Mouse (Mus musculus): ENCODE results near the gene Pdzd2.
A peak's percentile ranks its signal among the peaks of the same experiment; 100 is the strongest.

Gene Pdzd2

GRCm38 (mm10) chr15:12732613-12733012 lies 7.1 kb downstream of the Pdzd2 start:
- no peak for DNase-seq (ENCODE audit: low read depth, low spot score)

DNA sequence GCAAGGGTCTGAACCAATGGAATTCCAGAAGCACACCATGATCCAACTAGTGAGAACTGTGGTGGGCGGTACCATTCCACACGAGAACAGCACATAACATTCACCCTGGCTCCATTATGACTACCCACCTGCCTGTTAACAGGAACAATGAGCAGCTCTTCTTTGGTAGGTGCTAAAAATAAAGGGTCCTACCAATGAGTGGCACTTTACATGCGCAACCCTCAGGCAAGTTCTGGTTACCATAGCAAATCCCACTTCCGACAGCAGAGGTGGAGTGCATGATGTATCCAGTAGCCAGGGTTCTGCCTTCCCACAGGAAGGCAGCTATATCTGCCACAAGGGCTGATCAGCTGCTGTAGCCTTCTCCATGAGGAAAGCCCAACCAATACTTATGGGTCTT lies 11.3 kb downstream of the Pdzd2 start:
- DNase-seq (ENCODE audit: low read depth, low spot score), result peak; percentile 28

- DNase-seq (ENCODE audit: low read depth, low spot score), result no peak
These were observed 14.5 kb downstream of the Pdzd2 start for GRCm38 (mm10) chr15:12725256-12725655.

DNA sequence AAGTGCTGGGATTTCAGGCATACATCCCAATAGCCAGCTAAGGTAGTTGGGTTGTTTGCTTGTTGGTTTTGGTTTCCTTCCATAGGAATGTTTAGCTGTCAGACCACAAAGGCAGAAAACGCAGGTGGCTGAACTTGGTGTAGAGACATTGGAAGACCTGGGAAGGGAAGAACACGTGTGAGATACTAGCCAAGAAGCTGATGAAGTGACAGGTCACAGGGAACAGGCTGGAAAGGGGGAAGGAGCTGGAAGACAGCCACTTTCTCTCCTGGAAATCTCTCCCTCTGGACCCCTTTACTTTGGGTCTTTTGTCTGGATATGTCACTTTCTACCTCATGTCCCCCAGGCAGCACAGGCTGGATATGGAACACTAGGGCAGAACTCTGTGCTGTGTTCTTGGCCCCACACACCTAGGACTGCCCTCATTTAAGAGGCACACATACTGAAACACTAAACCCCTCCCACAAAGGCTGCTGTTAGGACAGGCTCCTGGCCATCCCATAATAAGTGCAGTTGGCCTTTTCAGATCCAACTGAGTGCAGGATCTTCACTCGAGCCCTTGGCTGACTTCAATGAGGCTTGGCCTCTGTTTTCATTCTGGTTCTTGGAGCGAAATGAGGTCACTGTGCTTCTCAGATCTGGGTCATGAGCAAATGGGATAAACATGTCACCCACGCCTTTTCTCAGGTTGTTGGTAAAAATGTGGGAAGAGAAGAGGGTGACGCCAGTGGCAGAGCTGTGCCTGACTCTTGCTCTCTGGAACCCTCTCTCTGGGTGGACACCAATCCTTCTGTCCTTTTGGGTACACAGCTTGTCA lies 17.8 kb downstream of the Pdzd2 start:
- no peak for DNase-seq (ENCODE audit: low read depth, low spot score)

DNA sequence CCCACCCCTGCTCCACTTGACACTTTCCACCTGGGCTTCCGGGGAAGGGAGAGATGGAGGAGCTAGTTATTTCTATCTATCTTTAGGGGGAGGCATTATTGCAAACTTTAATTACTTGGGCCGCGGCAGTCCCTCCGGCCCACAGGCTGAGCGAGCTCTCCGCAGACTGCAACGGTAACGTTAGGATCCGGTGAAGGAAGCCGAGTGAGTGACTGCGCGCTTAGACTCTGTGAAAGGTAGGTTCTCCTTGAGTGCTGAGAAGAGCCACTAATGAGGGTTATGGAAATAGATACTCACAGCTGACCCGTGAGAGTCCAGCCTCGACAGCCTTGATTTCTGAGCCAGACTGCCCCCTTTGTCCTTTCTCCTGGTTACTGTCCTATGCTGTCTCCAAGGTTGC lies 20.9 kb downstream of the Pdzd2 start:
- no peak for DNase-seq (ENCODE audit: low read depth, low spot score)

GRCm38 (mm10) chr15:12717410-12717809 lies 22.3 kb downstream of the Pdzd2 start:
- peak; percentile 36 for DNase-seq (ENCODE audit: low read depth, low spot score)

- no peak for DNase-seq (ENCODE audit: low read depth, low spot score)
These were observed 22.8 kb downstream of the Pdzd2 start for GRCm38 (mm10) chr15:12716881-12717280.

- no peak for DNase-seq (ENCODE audit: low read depth, low spot score)
These were observed 25.4 kb downstream of the Pdzd2 start for GRCm38 (mm10) chr15:12714322-12714721.

GRCm38 (mm10) chr15:12713216-12713615 lies 26.5 kb downstream of the Pdzd2 start:
- peak; percentile 90 for DNase-seq (ENCODE audit: low read depth, low spot score)

- DNase-seq (ENCODE audit: low read depth, low spot score), result no peak
These were observed 29.7 kb downstream of the Pdzd2 start for GRCm38 (mm10) chr15:12710036-12710435.

GRCm38 (mm10) chr15:12708297-12708696 lies 31.4 kb downstream of the Pdzd2 start:
- peak; percentile 70 for DNase-seq (ENCODE audit: low read depth, low spot score)

- DNase-seq (ENCODE audit: low read depth, low spot score), result no peak
These were observed 32.8 kb downstream of the Pdzd2 start for GRCm38 (mm10) chr15:12706902-12707301.

GRCm38 (mm10) chr15:12700367-12700766 lies 39.4 kb downstream of the Pdzd2 start:
- DNase-seq (ENCODE audit: low read depth, low spot score), result peak; percentile 26

DNA sequence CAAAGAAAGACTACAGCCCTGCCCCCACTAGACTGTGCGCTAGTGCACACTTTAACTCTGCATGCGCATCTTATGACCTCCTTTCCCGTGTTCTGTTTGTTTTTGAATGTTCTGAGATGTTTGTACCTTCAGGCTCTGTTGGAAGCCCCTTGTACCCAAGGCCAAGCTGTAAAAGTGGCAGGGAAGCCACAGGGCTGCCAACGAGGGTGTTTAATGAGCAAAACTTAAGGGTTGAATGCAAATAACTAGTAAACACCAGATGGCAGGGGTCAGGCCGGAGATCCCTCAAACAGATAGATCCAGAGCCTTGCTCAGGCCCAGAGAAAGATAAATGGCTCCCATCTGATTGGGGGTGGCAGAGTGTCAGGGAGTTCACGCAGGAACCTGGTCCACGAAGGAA lies 42.0 kb downstream of the Pdzd2 start:
- no peak for DNase-seq (ENCODE audit: low read depth, low spot score)

- no peak for DNase-seq (ENCODE audit: low read depth, low spot score)
These were observed 42.8 kb downstream of the Pdzd2 start for GRCm38 (mm10) chr15:12696889-12697288.

DNA sequence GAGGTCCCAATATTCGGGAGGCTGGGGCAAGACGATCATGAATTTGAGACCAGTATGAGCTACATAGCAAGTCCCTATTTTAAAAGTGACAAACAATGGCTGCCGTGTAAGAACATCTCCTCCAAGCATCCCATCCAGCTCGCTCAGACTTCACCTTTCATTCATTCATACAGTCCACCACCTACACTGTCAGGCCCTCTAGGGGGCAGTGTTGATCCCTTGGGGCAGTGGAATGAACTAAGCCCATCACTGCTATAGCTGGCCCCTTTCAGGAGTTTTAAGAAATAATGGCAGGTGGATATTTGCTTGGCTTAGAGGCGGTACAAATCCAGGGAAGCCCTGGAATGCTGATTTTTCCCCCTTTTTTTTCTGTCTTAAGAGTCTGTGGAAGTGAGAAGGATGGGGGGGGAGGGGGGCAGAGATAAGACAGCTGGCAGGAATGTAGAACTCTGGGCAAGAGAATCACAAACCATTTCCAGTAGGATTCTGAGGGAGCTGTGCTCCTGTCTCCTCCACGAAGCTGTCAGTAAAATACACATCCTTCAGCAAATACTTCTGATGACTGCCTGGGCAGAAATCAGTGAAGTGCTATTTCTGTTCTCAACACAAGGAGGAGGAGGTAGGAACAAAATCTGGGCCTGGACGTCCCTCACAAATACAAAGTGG lies 49.9 kb downstream of the Pdzd2 start:
- peak; percentile 75 for DNase-seq (ENCODE audit: low read depth, low spot score)

GRCm38 (mm10) chr15:12682549-12682948 lies 57.2 kb downstream of the Pdzd2 start:
- no peak for DNase-seq (ENCODE audit: low read depth, low spot score)

GRCm38 (mm10) chr15:12681891-12682290 lies 57.8 kb downstream of the Pdzd2 start:
- DNase-seq (ENCODE audit: low read depth, low spot score), result no peak

- no peak for DNase-seq (ENCODE audit: low read depth, low spot score)
These were observed 59.0 kb downstream of the Pdzd2 start for GRCm38 (mm10) chr15:12680750-12681149.

DNA sequence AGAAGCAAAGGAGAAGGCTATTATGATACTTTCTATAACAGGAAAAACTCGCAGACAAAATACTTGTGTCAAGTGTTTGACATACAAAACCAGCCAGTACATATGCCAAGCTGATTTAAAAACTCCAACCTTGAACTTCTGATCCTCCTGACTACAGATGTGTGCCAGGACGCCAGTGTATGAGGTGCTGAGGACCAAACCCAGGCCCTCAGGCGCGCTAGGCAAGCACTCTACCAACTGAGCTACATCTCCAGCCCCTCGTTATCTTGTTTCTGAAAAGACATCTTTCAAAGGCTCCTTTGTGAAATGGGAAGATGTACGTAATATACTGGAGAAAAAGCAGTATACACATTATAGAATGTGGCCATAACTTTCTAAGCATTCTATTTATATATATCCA lies 59.7 kb downstream of the Pdzd2 start:
- no peak for DNase-seq (ENCODE audit: low read depth, low spot score)

DNA sequence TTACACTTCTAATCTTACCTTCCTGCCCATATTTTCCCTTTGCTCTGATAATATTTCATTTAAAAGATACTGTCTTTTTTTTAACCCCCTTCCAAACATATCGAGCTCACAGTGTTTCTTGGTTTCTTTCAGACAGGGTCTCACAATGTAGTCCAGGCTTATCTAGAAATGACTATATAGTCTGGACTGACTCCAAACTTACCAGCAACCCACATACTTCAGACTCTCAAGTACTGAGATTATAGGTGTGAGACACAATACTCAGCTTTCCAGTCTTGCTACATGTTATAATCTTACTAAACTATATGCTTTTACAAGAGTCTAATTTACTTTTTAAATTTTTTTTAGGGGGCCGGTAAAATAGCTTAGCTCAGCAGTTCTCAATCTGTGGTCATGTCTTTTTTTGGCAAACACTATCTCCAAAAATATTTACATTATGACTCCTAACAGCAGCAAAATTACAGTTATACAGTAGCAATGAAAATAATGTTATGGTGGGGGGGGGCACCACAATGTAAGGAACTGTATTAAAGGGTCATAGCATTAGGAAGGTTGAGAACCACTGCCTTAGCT lies 61.1 kb downstream of the Pdzd2 start:
- no peak for DNase-seq (ENCODE audit: low read depth, low spot score)

DNA sequence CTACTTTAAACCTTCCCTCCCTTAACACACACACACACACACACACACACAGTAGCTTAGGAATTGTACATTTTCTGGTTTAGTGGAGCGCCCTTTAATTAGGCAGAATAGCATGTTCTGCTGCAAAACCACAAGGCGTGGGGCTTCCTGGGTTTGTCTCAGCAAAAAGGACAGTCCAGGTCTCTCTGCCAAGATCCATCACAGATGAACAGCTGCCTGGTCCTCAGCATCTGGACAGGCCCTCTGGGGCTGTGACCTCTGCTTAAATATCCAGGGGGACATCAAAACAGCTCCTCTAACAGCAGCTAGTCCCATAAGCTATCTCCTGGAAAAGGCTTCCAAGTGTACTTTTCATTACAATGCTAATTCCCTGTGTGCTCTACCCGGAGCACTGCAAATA lies 64.4 kb downstream of the Pdzd2 start:
- DNase-seq (ENCODE audit: low read depth, low spot score), result no peak

DNA sequence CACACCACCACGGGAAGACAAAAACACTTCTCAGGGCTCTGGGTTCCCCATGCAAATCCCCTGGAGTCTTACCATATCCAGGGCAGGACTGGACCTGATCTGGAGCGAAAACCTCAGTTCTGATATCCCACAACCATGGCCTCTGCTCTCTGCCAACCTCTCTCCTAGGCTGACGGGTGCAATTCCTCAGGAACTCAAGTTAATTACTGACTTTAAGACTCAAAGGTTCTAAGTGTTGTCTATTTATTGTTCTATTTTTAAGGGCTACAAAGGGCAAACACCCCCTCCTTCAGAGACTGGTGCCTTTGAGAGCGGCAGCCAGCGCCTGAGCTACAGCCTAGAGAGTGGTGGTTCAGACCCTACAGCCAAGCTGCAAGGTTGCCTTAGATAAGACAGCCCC lies 65.7 kb downstream of the Pdzd2 start:
- DNase-seq (ENCODE audit: low read depth, low spot score), result no peak

All from ZHBTc4 (cell line).